Mouse (Mus musculus): ENCODE results near the gene Peli2. TPM values are rescaled to one million over a fixed set of nuclear protein-coding genes. Genes with fewer than 3 reads are reported as not detected.

Gene Peli2
- total RNA-seq, 2 experiments from 2014 or later = 15.7 to 16.8 TPM

GRCm38 (mm10) chr14:48150903-48151302 is 30.3 kb downstream of the Peli2 start:
- no peak for DNase-seq

- peak; percentile 34 to 65 for DNase-seq
These were observed 30.9 kb downstream of the Peli2 start for GRCm38 (mm10) chr14:48151554-48151953.

DNA sequence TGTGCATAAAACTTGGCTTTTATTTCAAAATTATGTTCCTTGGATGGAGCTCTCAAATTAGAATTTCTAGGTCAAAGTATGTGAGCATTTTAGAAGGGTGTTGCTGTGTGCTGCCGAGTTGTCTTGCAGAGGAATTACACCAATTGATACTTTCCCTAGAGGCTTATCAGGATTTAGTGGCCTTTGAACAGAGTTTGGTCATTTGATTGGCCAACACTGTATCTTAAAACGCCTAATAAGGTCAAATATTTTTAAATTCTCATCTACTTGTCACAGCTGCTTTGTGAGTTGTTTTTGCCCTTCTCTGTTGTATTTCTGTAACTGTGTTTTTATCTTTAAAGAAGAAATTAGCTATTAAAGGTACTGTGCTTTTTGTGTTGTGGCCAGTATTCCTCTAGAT is 32.4 kb downstream of the Peli2 start:
- no peak for DNase-seq

DNA sequence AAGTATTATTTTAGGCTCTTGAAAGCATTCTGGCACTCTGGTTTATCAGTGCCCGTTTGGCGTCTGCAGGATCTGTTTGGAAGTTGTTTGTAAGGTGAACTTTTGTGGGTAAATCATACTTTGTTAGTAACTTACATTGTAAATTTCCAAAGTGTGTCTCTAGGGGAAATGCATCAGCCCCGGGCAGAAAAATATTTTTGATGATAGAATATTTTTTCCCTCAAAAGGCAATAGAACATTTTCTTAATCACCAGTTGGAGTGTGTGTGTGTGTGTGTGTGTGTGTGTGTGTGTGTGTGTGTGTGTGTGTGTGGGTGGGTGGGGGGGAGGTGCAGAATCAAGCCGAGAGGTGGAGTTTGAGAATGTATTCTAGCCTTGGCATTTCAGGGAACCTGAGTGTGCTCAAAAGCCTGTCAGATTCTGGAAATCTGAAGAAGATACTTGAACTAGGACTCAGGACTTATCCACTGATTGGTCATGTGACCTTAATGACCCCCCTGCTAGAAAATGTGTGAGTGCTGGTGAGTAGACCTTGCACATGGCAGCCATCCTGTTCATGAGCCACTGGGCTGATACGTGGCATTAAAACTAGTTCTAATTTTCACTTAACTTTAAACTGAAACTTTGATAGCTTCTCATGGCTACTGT is 33.4 kb downstream of the Peli2 start:
- DNase-seq = no peak

GRCm38 (mm10) chr14:48154641-48155040 is 34.0 kb downstream of the Peli2 start:
- DNase-seq = no peak

DNA sequence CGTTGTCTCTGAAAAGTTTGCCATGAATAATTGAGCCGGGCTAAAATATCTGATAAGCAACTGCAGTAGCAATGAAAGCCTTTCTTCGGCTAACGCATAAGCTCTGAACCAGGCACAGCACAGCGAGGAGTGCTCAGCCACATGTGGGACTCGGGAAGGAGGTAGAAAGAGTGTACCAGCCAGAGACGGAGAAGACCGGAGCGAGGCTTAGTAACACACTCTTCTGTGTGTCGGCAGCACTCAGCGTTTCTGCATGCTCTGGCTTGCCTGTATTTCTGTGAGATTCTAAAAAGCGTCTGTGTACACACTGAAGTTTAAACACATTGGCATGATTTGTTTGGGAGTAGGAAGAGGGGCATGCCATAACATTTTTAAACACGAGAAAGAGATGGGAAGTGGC is 34.5 kb downstream of the Peli2 start:
- DNase-seq = no peak

DNA sequence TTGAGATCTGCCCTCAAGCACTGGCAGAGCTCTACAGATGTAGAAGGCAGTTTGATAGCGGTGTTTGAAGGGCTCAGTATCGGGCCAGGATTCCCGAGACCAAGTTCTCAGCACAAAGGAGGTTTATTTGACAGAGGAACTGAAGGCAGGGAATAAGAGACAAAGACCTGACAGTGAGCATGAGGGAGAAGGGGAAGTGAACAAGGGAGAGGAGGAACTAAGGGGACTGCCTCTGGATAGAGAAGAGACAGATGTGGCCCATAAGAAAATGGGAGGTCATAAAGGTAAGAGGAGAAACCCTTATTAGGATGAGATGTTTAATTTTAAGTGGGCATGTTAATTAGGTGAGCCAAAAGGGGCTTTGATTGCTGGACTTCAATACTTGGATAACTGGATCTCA is 36.5 kb downstream of the Peli2 start:
- no peak for DNase-seq

GRCm38 (mm10) chr14:48157835-48158234 is 37.2 kb downstream of the Peli2 start:
- DNase-seq = no peak

GRCm38 (mm10) chr14:48159401-48159800 is 38.8 kb downstream of the Peli2 start:
- no peak for DNase-seq

GRCm38 (mm10) chr14:48162446-48162845 is 41.8 kb downstream of the Peli2 start:
- DNase-seq = no peak

GRCm38 (mm10) chr14:48164917-48165316 is 44.3 kb downstream of the Peli2 start:
- no peak for DNase-seq

DNA sequence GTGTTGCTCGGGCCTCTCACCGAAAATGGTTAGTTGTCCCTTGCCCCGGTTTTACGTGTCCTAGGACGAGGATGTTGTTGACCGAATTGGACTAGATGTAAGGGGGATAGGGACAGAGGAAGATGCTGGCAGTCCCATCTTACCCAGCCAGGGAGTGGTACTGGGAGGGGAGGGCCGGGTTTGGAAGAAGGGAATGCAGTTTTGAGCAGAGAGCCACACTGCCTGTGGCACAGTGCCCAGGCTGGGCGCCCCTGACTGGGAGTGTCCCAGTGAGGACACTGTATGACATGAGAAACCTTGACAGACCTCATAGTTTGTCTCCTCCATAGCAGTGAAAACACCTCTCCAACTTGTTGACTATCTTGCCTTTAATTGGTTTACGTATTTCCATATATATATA is 45.8 kb downstream of the Peli2 start:
- no peak for DNase-seq

GRCm38 (mm10) chr14:48167020-48167419 is 46.4 kb downstream of the Peli2 start:
- no peak for DNase-seq

DNA sequence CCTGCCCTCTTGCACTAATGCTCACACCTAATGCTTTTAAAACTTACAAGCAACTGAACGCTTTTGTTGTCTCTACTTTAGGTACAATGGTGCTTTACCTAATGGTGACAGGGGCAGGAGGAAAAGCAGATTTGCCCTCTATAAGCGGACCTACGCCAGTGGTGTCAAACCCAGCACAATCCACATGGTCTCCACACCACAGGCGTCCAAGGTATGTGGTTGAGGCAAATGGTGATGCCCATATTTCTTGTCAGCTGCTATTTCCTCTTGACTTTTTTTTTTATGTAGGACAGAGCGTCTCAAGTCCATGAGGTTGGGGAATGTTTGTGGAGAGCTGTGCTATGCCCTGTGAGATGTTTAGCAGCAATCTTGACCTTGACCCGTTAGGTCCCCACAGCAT is 47.5 kb downstream of the Peli2 start:
- no peak for DNase-seq

- DNase-seq = peak; percentile 58 to 73
These were observed 49.3 kb downstream of the Peli2 start for GRCm38 (mm10) chr14:48169970-48170369.

- DNase-seq = no peak
These were observed 50.6 kb downstream of the Peli2 start for GRCm38 (mm10) chr14:48171268-48171667.

DNA sequence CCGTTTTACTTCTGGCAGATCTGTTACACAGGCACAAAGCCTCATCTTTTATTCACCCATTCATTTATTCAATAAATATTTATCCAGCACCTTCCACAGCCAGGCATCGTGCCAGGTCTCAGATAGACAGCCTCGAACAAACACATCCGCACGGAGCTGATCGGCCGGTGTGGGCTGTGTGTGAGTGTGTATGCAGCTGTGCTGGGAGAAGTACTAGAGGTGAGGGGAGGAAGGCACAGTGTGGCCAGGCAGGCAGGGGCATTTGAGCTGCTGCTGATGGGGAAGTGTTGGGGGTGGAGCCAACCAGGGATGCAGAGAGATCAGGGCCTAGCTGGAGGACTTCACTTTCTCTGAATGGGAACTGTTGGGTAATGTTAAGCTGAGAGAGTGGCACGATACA is 51.4 kb downstream of the Peli2 start:
- no peak for DNase-seq

DNA sequence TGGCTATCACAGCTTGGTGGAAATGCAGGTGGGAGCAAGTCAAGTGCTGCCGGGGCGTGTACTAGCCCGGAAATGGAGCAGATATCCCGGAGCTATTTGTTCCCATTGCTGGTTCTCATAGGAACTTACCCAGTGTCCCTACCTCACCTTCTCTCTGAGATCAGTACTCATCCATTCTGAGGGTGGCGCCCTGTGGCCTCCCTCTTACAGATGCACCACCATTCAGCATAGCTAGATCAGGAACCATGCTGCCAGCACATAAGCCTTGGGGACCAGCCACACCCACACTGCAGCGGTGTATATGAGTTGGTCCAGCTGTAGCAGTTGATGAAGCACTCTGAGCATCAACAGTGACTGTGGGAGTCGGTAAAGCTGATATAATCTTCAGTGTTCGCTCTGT is 52.3 kb downstream of the Peli2 start:
- peak in 1 of 2 experiments; percentile 24 for DNase-seq

DNA sequence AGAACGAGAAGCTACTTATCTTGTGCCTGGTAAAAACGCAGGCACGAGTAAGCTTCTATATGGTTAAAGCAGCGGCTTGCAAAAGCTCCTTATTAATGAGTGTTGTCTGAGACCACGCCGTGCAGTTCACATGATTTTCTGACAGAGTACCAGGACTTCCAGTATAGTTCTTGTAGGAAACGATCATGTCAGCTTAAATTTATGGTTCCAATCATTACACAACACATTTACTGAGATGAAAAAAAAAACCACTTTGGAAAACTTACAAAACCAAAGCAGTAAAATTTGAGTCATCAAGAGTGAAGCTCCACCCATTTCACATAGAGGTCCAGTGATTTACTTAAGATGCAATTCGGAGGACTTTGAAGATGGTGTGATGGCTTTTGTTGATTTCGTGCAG is 53.2 kb downstream of the Peli2 start:
- DNase-seq = no peak

GRCm38 (mm10) chr14:48174356-48174755 is 53.7 kb downstream of the Peli2 start:
- no peak for DNase-seq

DNA sequence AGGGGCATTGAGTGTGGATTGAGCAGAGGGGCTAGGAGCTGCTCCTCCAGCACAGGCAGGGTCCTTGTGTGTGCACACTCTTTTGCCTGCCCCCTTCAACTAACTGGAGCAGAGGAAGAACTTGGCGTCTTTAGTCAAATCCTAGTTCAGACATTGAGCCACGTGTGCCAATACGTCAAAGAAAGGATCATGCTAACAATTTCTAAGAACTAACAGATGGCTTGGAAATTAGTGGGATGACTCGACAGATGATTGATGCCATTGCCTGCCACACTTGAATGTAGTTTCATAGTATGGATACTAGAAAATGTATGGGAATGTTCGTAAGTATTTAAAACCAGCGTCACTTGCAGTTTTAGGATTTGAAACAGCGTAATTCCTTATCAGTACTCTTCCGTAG is 54.5 kb downstream of the Peli2 start:
- DNase-seq = no peak

DNA sequence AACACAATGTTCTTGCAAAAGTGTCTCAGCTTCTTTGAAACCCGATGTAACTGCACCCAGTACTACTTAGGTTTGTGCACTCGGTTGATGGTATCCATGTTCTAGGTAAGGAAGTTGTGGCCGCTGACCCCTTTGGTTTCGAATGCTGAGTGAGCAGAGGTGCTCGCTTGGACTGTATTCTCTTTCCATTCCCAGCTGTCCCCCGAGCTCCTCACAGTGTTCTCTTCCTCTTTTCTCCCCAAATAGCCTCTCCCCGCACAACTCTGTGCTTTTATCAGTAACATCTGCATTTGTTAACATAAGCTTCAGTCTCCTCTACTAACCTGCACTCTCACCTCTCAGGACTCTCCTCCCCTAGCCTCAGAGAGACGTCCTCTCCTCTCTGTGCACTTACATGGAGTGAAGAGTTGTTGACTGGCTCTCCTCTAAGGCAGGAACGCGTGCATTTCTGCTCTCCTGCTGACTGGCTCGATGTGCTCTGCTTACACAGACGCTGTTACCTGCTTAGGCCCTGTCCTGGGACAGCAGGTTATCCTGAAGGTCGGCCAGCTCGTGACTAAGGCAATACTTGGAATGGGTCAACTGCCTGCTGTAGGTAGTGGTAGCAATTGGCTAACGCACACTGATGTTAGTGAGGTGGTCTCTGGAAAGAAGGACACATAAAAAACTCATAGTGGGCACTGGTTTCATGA is 57.8 kb downstream of the Peli2 start:
- DNase-seq = no peak

DNA sequence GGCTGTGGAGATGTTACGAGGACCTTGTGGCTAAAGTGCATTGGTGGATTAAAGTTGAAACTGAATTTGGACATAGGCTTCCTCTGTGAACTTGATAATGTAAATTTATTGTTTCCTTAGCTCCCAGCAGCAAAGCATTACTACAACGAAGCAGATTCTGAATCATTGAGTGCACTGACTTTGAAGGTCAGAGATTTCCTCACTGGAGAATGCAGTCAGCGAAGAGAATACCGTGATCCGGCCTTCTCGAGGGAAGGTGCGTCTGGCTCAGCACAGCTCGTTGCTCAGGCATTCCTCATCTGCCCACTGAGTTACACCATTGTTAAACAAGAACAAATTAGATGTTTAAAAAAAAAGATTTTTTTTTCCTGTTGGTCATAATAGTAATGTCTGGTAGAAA is 58.4 kb downstream of the Peli2 start:
- DNase-seq = no peak

DNA sequence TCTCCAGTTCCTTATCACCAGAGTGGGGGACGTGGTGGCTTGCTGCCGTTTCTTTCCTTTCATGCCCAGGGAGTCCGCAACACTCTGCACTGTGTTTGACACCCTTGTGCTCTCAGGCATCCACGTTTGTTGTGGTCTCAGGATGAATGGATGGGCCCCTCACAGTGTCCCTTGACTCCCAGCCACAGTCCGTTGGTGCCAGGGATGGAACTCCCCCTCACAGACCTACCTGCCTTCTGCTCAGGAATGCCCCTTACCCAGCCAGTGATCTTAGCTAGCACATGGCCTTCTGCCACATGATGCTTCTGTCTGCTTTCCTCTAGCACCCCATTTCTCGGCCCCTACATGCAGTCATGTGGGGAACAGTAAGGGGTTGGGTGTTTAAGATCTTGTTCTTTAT is 65.7 kb downstream of the Peli2 start:
- no peak for DNase-seq
